Comparison of ENCODE assay signal across 9 mouse cellular contexts in genomic region chr5:98348605-98349004, GRCm38 (mm10). TPM values are rescaled to one million over a fixed set of nuclear protein-coding genes. Genes with fewer than 3 reads are reported as not detected.
A peak's percentile ranks its signal among the peaks of the same experiment; 100 is the strongest.
DNase-seq lines count a peak whose midpoint lies in the region; ATAC-seq lines count a peak whose summit lies in the region.
"Had no signal": no experiment of that assay in that cellular context is flagged by ENCODE, and none has a peak within 500 bp of the region (broad histone marks: within the 10 kb centered on the region; RNA-seq: fewer than 3 reads in every experiment).

No protein-coding gene starts in this region.

- no peak overlapping the region for H3K27ac ChIP-seq in embryonic facial prominence, embryonic 14.5 days (replicated peaks; ENCODE audit: low read depth, low read length)
- H3K27ac ChIP-seq in hindbrain, embryonic 12.5 days: no peak overlapping the region
- no peak overlapping the region for H3K27ac ChIP-seq in lung, embryonic 16.5 days (ENCODE audit: low read length)
- H3K27ac ChIP-seq: liver, embryonic 15.5 days had no signal

- no peaks in the 10 kb centered on the region for H3K4me1 ChIP-seq in embryonic facial prominence, embryonic 14.5 days (ENCODE audit: control insufficient read depth, insufficient read depth, low read length)
- H3K4me1 ChIP-seq in hindbrain, embryonic 12.5 days: no peaks in the 10 kb centered on the region
- H3K4me1 ChIP-seq in lung, embryonic 16.5 days (replicated peaks; ENCODE audit: control insufficient read depth, insufficient read depth, low read length): no peaks in the 10 kb centered on the region
- H3K4me1 ChIP-seq: liver, embryonic 15.5 days had no signal

- no peaks in the 10 kb centered on the region for H3K9me3 ChIP-seq in embryonic facial prominence, embryonic 14.5 days (ENCODE audit: control insufficient read depth, low read length)
- no peaks in the 10 kb centered on the region for H3K9me3 ChIP-seq in hindbrain, embryonic 12.5 days (replicated peaks)
- no peaks in the 10 kb centered on the region for H3K9me3 ChIP-seq in lung, embryonic 16.5 days (ENCODE audit: control insufficient read depth, low read length)
- H3K9me3 ChIP-seq: liver, embryonic 15.5 days had no signal

- no peaks in the 10 kb centered on the region for H3K27me3 ChIP-seq in embryonic facial prominence, embryonic 14.5 days (replicated peaks; ENCODE audit: control insufficient read depth, insufficient read depth, low read length)
- H3K27me3 ChIP-seq in hindbrain, embryonic 12.5 days: no peaks in the 10 kb centered on the region
- H3K27me3 ChIP-seq in lung, embryonic 16.5 days (ENCODE audit: control insufficient read depth, insufficient read depth, low read depth, low read length): no peaks in the 10 kb centered on the region
- H3K27me3 ChIP-seq: liver, embryonic 15.5 days had no signal

- no peaks in the 10 kb centered on the region for H3K36me3 ChIP-seq in embryonic facial prominence, embryonic 14.5 days (ENCODE audit: control insufficient read depth, insufficient read depth, low read length)
- no peaks in the 10 kb centered on the region for H3K36me3 ChIP-seq in hindbrain, embryonic 12.5 days
- no peaks in the 10 kb centered on the region for H3K36me3 ChIP-seq in lung, embryonic 16.5 days (ENCODE audit: control insufficient read depth, insufficient read depth, low read length)
- H3K36me3 ChIP-seq: liver, embryonic 15.5 days had no signal

- H3K9ac ChIP-seq in embryonic facial prominence, embryonic 14.5 days (ENCODE audit: low read depth, low read length): no peak overlapping the region
- H3K9ac ChIP-seq in hindbrain, embryonic 12.5 days: no peak overlapping the region
- no peak overlapping the region for H3K9ac ChIP-seq in lung, embryonic 16.5 days (ENCODE audit: low read length)
- H3K9ac ChIP-seq: liver, embryonic 15.5 days had no signal

- peak; percentile 72 for ATAC-seq in embryonic facial prominence, embryonic 14.5 days (ENCODE audit: low read depth)
- peak; percentile 60; the same call in 1 of the 2 replicates for ATAC-seq in hindbrain, embryonic 12.5 days (ENCODE audit: low FRiP score)
- peak; percentile 82 for ATAC-seq in lung, embryonic 16.5 days (ENCODE audit: low read depth)

- no peak overlapping the region for H3K4me2 ChIP-seq in embryonic facial prominence, embryonic 14.5 days (ENCODE audit: low read depth, low read length)
- no peak overlapping the region for H3K4me2 ChIP-seq in hindbrain, embryonic 12.5 days (replicated peaks)
- H3K4me2 ChIP-seq in lung, embryonic 16.5 days (ENCODE audit: low read depth, low read length): no peak overlapping the region
- H3K4me2 ChIP-seq: liver, embryonic 15.5 days had no signal

- H3K4me3 ChIP-seq in embryonic facial prominence, embryonic 14.5 days (ENCODE audit: low read depth, low read length): no peak overlapping the region
- H3K4me3 ChIP-seq in hindbrain, embryonic 12.5 days: no peak overlapping the region
- no peak overlapping the region for H3K4me3 ChIP-seq in lung, embryonic 16.5 days (ENCODE audit: low read length)
- H3K4me3 ChIP-seq: liver, embryonic 15.5 days had no signal

- peak; percentile 69 for DNase-seq in ES-CJ7 (ENCODE audit: low read depth, low spot score)
- DNase-seq in adrenal gland, postnatal 4 days (ENCODE audit: low spot score in 2 of 2): peak; percentile 40 to 46
- peak; percentile 83 for DNase-seq in embryonic facial prominence, embryonic 14.5 days (ENCODE audit: low spot score)
- peak; percentile 47 to 79 for DNase-seq in layer of hippocampus, adult 8-10 months (ENCODE audit: low spot score in 2 of 2)
- peak; percentile 72 for DNase-seq in ovary, postnatal 36 days (ENCODE audit: low spot score)
- peak; percentile 53 for DNase-seq in urinary bladder, postnatal 10 days (ENCODE audit: low spot score)

- 6% methylated on average over 8 of the region's 8 CpGs for WGBS in embryonic facial prominence, embryonic 14.5 days
- 11% methylated on average over 8 of the region's 8 CpGs for WGBS in hindbrain, embryonic 12.5 days
- WGBS in lung, embryonic 16.5 days: 7% methylated on average over 8 of the region's 8 CpGs

RNA-seq across cellular contexts. Expression of gene Cfap299, which starts 19.5 kb away (rescaled TPM):
- not detected for total RNA-seq in adrenal gland, postnatal 4 days (2021)
- polyA plus RNA-seq in embryonic facial prominence, embryonic 14.5 days (2014; fragmentation: Nextera tagmentation; extraction: Ambion mirVana): 1.1 and 1.9 TPM in 2 replicates
- 1.7 and 2.9 TPM in 2 replicates for polyA plus RNA-seq in hindbrain, embryonic 12.5 days (2016; fragmentation: Nextera tagmentation; extraction: Ambion mirVana)
- 1 to 10 TPM in 2 of 4 experiments, under 1 TPM in 1, not detected in 1; 0.41 to 1.2 (median 1.1) TPM for total RNA-seq in layer of hippocampus, adult 8-10 months (2022)
- polyA plus RNA-seq in lung, embryonic 16.5 days (2015; fragmentation: Nextera tagmentation; extraction: Ambion mirVana): 6.1 and 7.4 TPM in 2 replicates
- polyA plus RNA-seq: liver, embryonic 15.5 days had no signal
